Mouse (Mus musculus): ENCODE measurements around the gene Slc25a34. TPM values are rescaled to one million over a fixed set of nuclear protein-coding genes. Genes with fewer than 3 reads are reported as not detected.

Slc25a34 gene
- polyA plus RNA-seq, 1 experiment, result 5.6 TPM

GRCm38 (mm10) chr4:141660884-141661283 is 37.3 kb upstream of the Slc25a34 start:
- H3K4me3 ChIP-seq (replicated peaks; ENCODE audit: control insufficient read depth, low read depth, low read length), result no peak overlapping the region
- TF ChIP-seq CTCF (IDR thresholded peaks at IDR 0.05; ENCODE audit: control insufficient read depth, insufficient read depth, low read length), result no peak
- TF ChIP-seq POLR2A (IDR thresholded peaks at IDR 0.05; ENCODE audit: borderline replicate concordance, control insufficient read depth, low read depth, low read length), result no peak
- 92% methylated on average over 11 of the region's 11 CpGs for WGBS
- H3K4me1 ChIP-seq (ENCODE audit: control insufficient read depth, insufficient read depth, low read length), result peaks cover 3% of the 10 kb centered on the region; the same call in 1 of the 2 replicates
- H3K27ac ChIP-seq (ENCODE audit: control insufficient read depth, insufficient read depth, low read depth, low read length, poor library complexity), result no peak overlapping the region

- TF ChIP-seq CTCF (IDR thresholded peaks at IDR 0.05; ENCODE audit: control insufficient read depth, insufficient read depth, low read length) (peak; percentile 29; the same call in 1 of the 2 replicates), POLR2A (IDR thresholded peaks at IDR 0.05; ENCODE audit: borderline replicate concordance, control insufficient read depth, low read depth, low read length) (no peak)
- Histone ChIP-seq H3K27ac (ENCODE audit: control insufficient read depth, insufficient read depth, low read depth, low read length, poor library complexity) (no peak overlapping the region), H3K4me3 (replicated peaks; ENCODE audit: control insufficient read depth, low read depth, low read length) (no peak overlapping the region), H3K4me1 (ENCODE audit: control insufficient read depth, insufficient read depth, low read length) (peaks cover 3% of the 10 kb centered on the region; the same call in 1 of the 2 replicates)
- 77% methylated on average over 4 of the region's 4 CpGs for whole genome bisulfite sequencing
Observed at GRCm38 (mm10) chr4:141659739-141660138, 36.1 kb upstream of the Slc25a34 start.

GRCm38 (mm10) chr4:141658846-141659484 is 35.3 kb upstream of the Slc25a34 start:
- peaks cover 3% of the 10 kb centered on the region; the same call in 1 of the 2 replicates for H3K4me1 ChIP-seq (ENCODE audit: control insufficient read depth, insufficient read depth, low read length)
- WGBS, result 72% methylated on average over 6 of the region's 6 CpGs
- TF ChIP-seq CTCF (IDR thresholded peaks at IDR 0.05; ENCODE audit: control insufficient read depth, insufficient read depth, low read length) (no peak), POLR2A (IDR thresholded peaks at IDR 0.05; ENCODE audit: borderline replicate concordance, control insufficient read depth, low read depth, low read length) (no peak)
- no peak overlapping the region for H3K27ac ChIP-seq (ENCODE audit: control insufficient read depth, insufficient read depth, low read depth, low read length, poor library complexity)
- no peak overlapping the region for H3K4me3 ChIP-seq (replicated peaks; ENCODE audit: control insufficient read depth, low read depth, low read length)

- peaks cover 1% of the 10 kb centered on the region; the same call in 1 of the 2 replicates for H3K4me1 ChIP-seq (ENCODE audit: control insufficient read depth, insufficient read depth, low read length)
- no peak overlapping the region for H3K4me3 ChIP-seq (replicated peaks; ENCODE audit: control insufficient read depth, low read depth, low read length)
- TF ChIP-seq CTCF (IDR thresholded peaks at IDR 0.05; ENCODE audit: control insufficient read depth, insufficient read depth, low read length), result no peak
- TF ChIP-seq POLR2A (IDR thresholded peaks at IDR 0.05; ENCODE audit: borderline replicate concordance, control insufficient read depth, low read depth, low read length), result no peak
- no peak overlapping the region for H3K27ac ChIP-seq (ENCODE audit: control insufficient read depth, insufficient read depth, low read depth, low read length, poor library complexity)
- 89% methylated on average over 8 of the region's 8 CpGs for WGBS
Observed at GRCm38 (mm10) chr4:141656932-141657331, 33.3 kb upstream of the Slc25a34 start.

- H3K4me3 ChIP-seq (replicated peaks; ENCODE audit: control insufficient read depth, low read depth, low read length), result no peak overlapping the region
- 31% methylated on average over 12 of the region's 12 CpGs for WGBS
- no peak for TF ChIP-seq POLR2A (IDR thresholded peaks at IDR 0.05; ENCODE audit: borderline replicate concordance, control insufficient read depth, low read depth, low read length)
- no peak for TF ChIP-seq CTCF (IDR thresholded peaks at IDR 0.05; ENCODE audit: control insufficient read depth, insufficient read depth, low read length)
- H3K27ac ChIP-seq (ENCODE audit: control insufficient read depth, insufficient read depth, low read depth, low read length, poor library complexity), result peak overlapping the region; percentile 36; the same call in 1 of the 2 replicates
- H3K4me1 ChIP-seq (ENCODE audit: control insufficient read depth, insufficient read depth, low read length), result peaks cover 1% of the 10 kb centered on the region; the same call in 1 of the 2 replicates
Observed at GRCm38 (mm10) chr4:141655908-141656608, 32.4 kb upstream of the Slc25a34 start.

GRCm38 (mm10) chr4:141654509-141654908 is 30.9 kb upstream of the Slc25a34 start:
- no peak overlapping the region for H3K4me3 ChIP-seq (replicated peaks; ENCODE audit: control insufficient read depth, low read depth, low read length)
- peaks cover 1% of the 10 kb centered on the region; the same call in 1 of the 2 replicates for H3K4me1 ChIP-seq (ENCODE audit: control insufficient read depth, insufficient read depth, low read length)
- TF ChIP-seq CTCF (IDR thresholded peaks at IDR 0.05; ENCODE audit: control insufficient read depth, insufficient read depth, low read length), result no peak
- TF ChIP-seq POLR2A (IDR thresholded peaks at IDR 0.05; ENCODE audit: borderline replicate concordance, control insufficient read depth, low read depth, low read length), result no peak
- no peak overlapping the region for H3K27ac ChIP-seq (ENCODE audit: control insufficient read depth, insufficient read depth, low read depth, low read length, poor library complexity)
- WGBS, result 81% methylated on average over 6 of the region's 6 CpGs

GRCm38 (mm10) chr4:141653813-141654212 is 30.2 kb upstream of the Slc25a34 start:
- H3K4me3 ChIP-seq (replicated peaks; ENCODE audit: control insufficient read depth, low read depth, low read length), result no peak overlapping the region
- no peak overlapping the region for H3K27ac ChIP-seq (ENCODE audit: control insufficient read depth, insufficient read depth, low read depth, low read length, poor library complexity)
- H3K4me1 ChIP-seq (ENCODE audit: control insufficient read depth, insufficient read depth, low read length), result peaks cover 1% of the 10 kb centered on the region; the same call in 1 of the 2 replicates
- TF ChIP-seq CTCF (IDR thresholded peaks at IDR 0.05; ENCODE audit: control insufficient read depth, insufficient read depth, low read length), result no peak
- TF ChIP-seq POLR2A (IDR thresholded peaks at IDR 0.05; ENCODE audit: borderline replicate concordance, control insufficient read depth, low read depth, low read length), result no peak
- WGBS, result 83% methylated on average over 13 of the region's 13 CpGs

- Histone ChIP-seq H3K4me1 (ENCODE audit: control insufficient read depth, insufficient read depth, low read length) (peaks cover 1% of the 10 kb centered on the region; the same call in 1 of the 2 replicates), H3K4me3 (replicated peaks; ENCODE audit: control insufficient read depth, low read depth, low read length) (no peak overlapping the region), H3K27ac (ENCODE audit: control insufficient read depth, insufficient read depth, low read depth, low read length, poor library complexity) (no peak overlapping the region)
- TF ChIP-seq POLR2A (IDR thresholded peaks at IDR 0.05; ENCODE audit: borderline replicate concordance, control insufficient read depth, low read depth, low read length), result no peak
- no peak for TF ChIP-seq CTCF (IDR thresholded peaks at IDR 0.05; ENCODE audit: control insufficient read depth, insufficient read depth, low read length)
- WGBS, result 37% methylated on average over 8 of the region's 8 CpGs
Observed at GRCm38 (mm10) chr4:141653044-141653443, 29.4 kb upstream of the Slc25a34 start.

Measured in bone marrow, adult 2 months (tissue).